Mouse (Mus musculus): Measurements from ENCODE around the gene Cadm1. TPM values are rescaled to one million over a fixed set of nuclear protein-coding genes. Genes with fewer than 3 reads are reported as not detected.

Gene Cadm1
- polyA plus RNA-seq, 1 experiment: 1.4 TPM

- no peak overlapping the region for H3K4me3 ChIP-seq (ENCODE audit: low read depth, low read length)
- H3K36me3 ChIP-seq (ENCODE audit: control insufficient read depth, insufficient read depth, low read length): no peaks in the 10 kb centered on the region
- H3K27ac ChIP-seq (ENCODE audit: insufficient read depth, low read depth, low read length): no peak overlapping the region
- no peaks in the 10 kb centered on the region for H3K27me3 ChIP-seq (ENCODE audit: control insufficient read depth, insufficient read depth, low read length)
- TF ChIP-seq CTCF (IDR thresholded peaks at IDR 0.05; ENCODE audit: extremely low read depth, insufficient read length, insufficient replicate concordance, low read depth, low read length): no peak
- TF ChIP-seq POLR2A (IDR thresholded peaks at IDR 0.05; ENCODE audit: low read depth, low read length): no peak
- 81% methylated on average over 5 of the region's 5 CpGs for WGBS
- H3K4me1 ChIP-seq (ENCODE audit: control insufficient read depth, insufficient read depth, insufficient read length, low read length): no peaks in the 10 kb centered on the region
Observed at GRCm38 (mm10) chr9:47761601-47762000, 231.6 kb downstream of the Cadm1 start.

- Histone ChIP-seq H3K27me3 (ENCODE audit: control insufficient read depth, insufficient read depth, low read length) (no peaks in the 10 kb centered on the region), H3K4me3 (ENCODE audit: low read depth, low read length) (no peak overlapping the region), H3K36me3 (ENCODE audit: control insufficient read depth, insufficient read depth, low read length) (no peaks in the 10 kb centered on the region), H3K4me1 (ENCODE audit: control insufficient read depth, insufficient read depth, insufficient read length, low read length) (no peaks in the 10 kb centered on the region), H3K27ac (ENCODE audit: insufficient read depth, low read depth, low read length) (no peak overlapping the region)
- 80% methylated on average over 5 of the region's 5 CpGs for WGBS
- TF ChIP-seq POLR2A (IDR thresholded peaks at IDR 0.05; ENCODE audit: low read depth, low read length) (no peak), CTCF (IDR thresholded peaks at IDR 0.05; ENCODE audit: extremely low read depth, insufficient read length, insufficient replicate concordance, low read depth, low read length) (no peak)
Observed at GRCm38 (mm10) chr9:47762913-47763312, 232.9 kb downstream of the Cadm1 start.

- no peak for TF ChIP-seq POLR2A (IDR thresholded peaks at IDR 0.05; ENCODE audit: low read depth, low read length)
- TF ChIP-seq CTCF (IDR thresholded peaks at IDR 0.05; ENCODE audit: extremely low read depth, insufficient read length, insufficient replicate concordance, low read depth, low read length): no peak
Observed at GRCm38 (mm10) chr9:47764920-47765319, 234.9 kb downstream of the Cadm1 start.

GRCm38 (mm10) chr9:47765323-47765722 lies 235.3 kb downstream of the Cadm1 start:
- H3K4me1 ChIP-seq (ENCODE audit: control insufficient read depth, insufficient read depth, insufficient read length, low read length): no peaks in the 10 kb centered on the region
- H3K27ac ChIP-seq (ENCODE audit: insufficient read depth, low read depth, low read length): no peak overlapping the region
- no peaks in the 10 kb centered on the region for H3K27me3 ChIP-seq (ENCODE audit: control insufficient read depth, insufficient read depth, low read length)
- no peak overlapping the region for H3K4me3 ChIP-seq (ENCODE audit: low read depth, low read length)
- 84% methylated on average over 13 of the region's 13 CpGs for WGBS
- TF ChIP-seq CTCF (IDR thresholded peaks at IDR 0.05; ENCODE audit: extremely low read depth, insufficient read length, insufficient replicate concordance, low read depth, low read length) (no peak), POLR2A (IDR thresholded peaks at IDR 0.05; ENCODE audit: low read depth, low read length) (no peak)
- H3K36me3 ChIP-seq (ENCODE audit: control insufficient read depth, insufficient read depth, low read length): no peaks in the 10 kb centered on the region

More at GRCm38 (mm10) chr9:47764920-47765319, 234.9 kb downstream of the Cadm1 start:
- no peaks in the 10 kb centered on the region for H3K27me3 ChIP-seq (ENCODE audit: control insufficient read depth, insufficient read depth, low read length)
- H3K27ac ChIP-seq (ENCODE audit: insufficient read depth, low read depth, low read length): no peak overlapping the region
- WGBS: 37% methylated on average over 5 of the region's 5 CpGs
- no peak overlapping the region for H3K4me3 ChIP-seq (ENCODE audit: low read depth, low read length)
- H3K36me3 ChIP-seq (ENCODE audit: control insufficient read depth, insufficient read depth, low read length): no peaks in the 10 kb centered on the region
- H3K4me1 ChIP-seq (ENCODE audit: control insufficient read depth, insufficient read depth, insufficient read length, low read length): no peaks in the 10 kb centered on the region

GRCm38 (mm10) chr9:47766342-47766741 lies 236.4 kb downstream of the Cadm1 start:
- H3K27ac ChIP-seq (ENCODE audit: insufficient read depth, low read depth, low read length): no peak overlapping the region
- H3K4me1 ChIP-seq (ENCODE audit: control insufficient read depth, insufficient read depth, insufficient read length, low read length): no peaks in the 10 kb centered on the region
- 35% methylated on average over 10 of the region's 10 CpGs for WGBS
- no peaks in the 10 kb centered on the region for H3K27me3 ChIP-seq (ENCODE audit: control insufficient read depth, insufficient read depth, low read length)
- H3K36me3 ChIP-seq (ENCODE audit: control insufficient read depth, insufficient read depth, low read length): no peaks in the 10 kb centered on the region
- no peak overlapping the region for H3K4me3 ChIP-seq (ENCODE audit: low read depth, low read length)
- TF ChIP-seq POLR2A (IDR thresholded peaks at IDR 0.05; ENCODE audit: low read depth, low read length) (no peak), CTCF (IDR thresholded peaks at IDR 0.05; ENCODE audit: extremely low read depth, insufficient read length, insufficient replicate concordance, low read depth, low read length) (no peak)

- H3K27ac ChIP-seq (ENCODE audit: insufficient read depth, low read depth, low read length): no peak overlapping the region
- TF ChIP-seq CTCF (IDR thresholded peaks at IDR 0.05; ENCODE audit: extremely low read depth, insufficient read length, insufficient replicate concordance, low read depth, low read length) (no peak), POLR2A (IDR thresholded peaks at IDR 0.05; ENCODE audit: low read depth, low read length) (no peak)
- H3K4me1 ChIP-seq (ENCODE audit: control insufficient read depth, insufficient read depth, insufficient read length, low read length): no peaks in the 10 kb centered on the region
- no peak overlapping the region for H3K4me3 ChIP-seq (ENCODE audit: low read depth, low read length)
- WGBS: 66% methylated on average over 11 of the region's 11 CpGs
- no peaks in the 10 kb centered on the region for H3K27me3 ChIP-seq (ENCODE audit: control insufficient read depth, insufficient read depth, low read length)
- no peaks in the 10 kb centered on the region for H3K36me3 ChIP-seq (ENCODE audit: control insufficient read depth, insufficient read depth, low read length)
Observed at GRCm38 (mm10) chr9:47770836-47771235, 240.9 kb downstream of the Cadm1 start.

GRCm38 (mm10) chr9:47771953-47772352 lies 242.0 kb downstream of the Cadm1 start:
- Histone ChIP-seq H3K36me3 (ENCODE audit: control insufficient read depth, insufficient read depth, low read length) (no peaks in the 10 kb centered on the region), H3K4me1 (ENCODE audit: control insufficient read depth, insufficient read depth, insufficient read length, low read length) (no peaks in the 10 kb centered on the region), H3K4me3 (ENCODE audit: low read depth, low read length) (no peak overlapping the region), H3K27me3 (ENCODE audit: control insufficient read depth, insufficient read depth, low read length) (no peaks in the 10 kb centered on the region; the same call in 1 of the 2 replicates), H3K27ac (ENCODE audit: insufficient read depth, low read depth, low read length) (no peak overlapping the region)
- TF ChIP-seq POLR2A (IDR thresholded peaks at IDR 0.05; ENCODE audit: low read depth, low read length) (no peak), CTCF (IDR thresholded peaks at IDR 0.05; ENCODE audit: extremely low read depth, insufficient read length, insufficient replicate concordance, low read depth, low read length) (no peak)
- 53% methylated on average over 5 of the region's 5 CpGs for WGBS
